Comparison of ENCODE assay signal across 9 mouse cellular contexts in genomic region chr11:120695184-120695583, GRCm38 (mm10). TPM values are rescaled to one million over a fixed set of nuclear protein-coding genes. Genes with fewer than 3 reads are reported as not detected.
A peak's percentile ranks its signal among the peaks of the same experiment; 100 is the strongest.
DNase-seq lines count a peak whose midpoint lies in the region; ATAC-seq and TF ChIP-seq lines count a peak whose summit lies in the region.
"Had no signal": no experiment of that assay in that cellular context is flagged by ENCODE, and none has a peak within 500 bp of the region (broad histone marks: within the 10 kb centered on the region; RNA-seq: fewer than 3 reads in every experiment).

No protein-coding gene starts in this region.

- no peak for DNase-seq in kidney, adult 2 months
- DNase-seq in kidney, adult 8-10 months = no peak
- DNase-seq in embryonic facial prominence, embryonic 10.5 days (ENCODE audit: low spot score) = peak; percentile 64
- DNase-seq in hindbrain, embryonic 14.5 days (ENCODE audit: low spot score) = no peak
- peak; percentile 59 for DNase-seq in midbrain, postnatal 0 days (ENCODE audit: low spot score)
- no peak for DNase-seq in spleen, adult 18-20 months
- DNase-seq in layer of hippocampus, adult 9-11 months = no peak
- no peak for DNase-seq in gastrocnemius, postnatal 14 days
- DNase-seq: cerebellum, postnatal 25 days had no signal

- TF ChIP-seq POLR2A in kidney, adult 2 months (IDR thresholded peaks at IDR 0.05; ENCODE audit: low read depth, low read length) = no peak

- ATAC-seq in hindbrain, embryonic 14.5 days (ENCODE audit: low FRiP score) = peak; percentile 46; the same call in 1 of the 2 replicates
- ATAC-seq in midbrain, postnatal 0 days (ENCODE audit: low FRiP score) = 0 out of 2 replicates have a peak, but pooled peaks have one; percentile 20

- WGBS in kidney, adult 2 months = 37% methylated on average over 4 of the region's 4 CpGs
- 38% methylated on average over 4 of the region's 4 CpGs for WGBS in embryonic facial prominence, embryonic 10.5 days
- WGBS in hindbrain, embryonic 14.5 days = 12% methylated on average over 4 of the region's 4 CpGs
- WGBS in midbrain, postnatal 0 days = 16% methylated on average over 4 of the region's 4 CpGs

- H3K4me3 ChIP-seq in kidney, adult 2 months (ENCODE audit: insufficient read depth, low read depth, low read length) = no peak overlapping the region
- 0 out of 2 replicates have a peak overlapping the region, but pooled peaks have one; percentile 6 for H3K4me3 ChIP-seq in embryonic facial prominence, embryonic 10.5 days
- no peak overlapping the region for H3K4me3 ChIP-seq in hindbrain, embryonic 14.5 days (replicated peaks; ENCODE audit: low read length)
- no peak overlapping the region for H3K4me3 ChIP-seq in midbrain, postnatal 0 days (ENCODE audit: low read depth, low read length)

- no peak overlapping the region for H3K9ac ChIP-seq in hindbrain, embryonic 14.5 days
- H3K9ac ChIP-seq in midbrain, postnatal 0 days (replicated peaks; ENCODE audit: low read length, poor library complexity, severe bottlenecking) = no peak overlapping the region

- peaks cover 3% of the 10 kb centered on the region; the same call in 1 of the 2 replicates for H3K9me3 ChIP-seq in embryonic facial prominence, embryonic 10.5 days
- H3K9me3 ChIP-seq in hindbrain, embryonic 14.5 days (ENCODE audit: control insufficient read depth, low read length) = no peaks in the 10 kb centered on the region
- no peaks in the 10 kb centered on the region for H3K9me3 ChIP-seq in midbrain, postnatal 0 days (ENCODE audit: low read length)

- 0 out of 2 replicates have a peak overlapping the region, but pooled peaks have one; percentile 20 for H3K27ac ChIP-seq in kidney, adult 2 months (ENCODE audit: insufficient read depth, low read depth, low read length)
- H3K27ac ChIP-seq in embryonic facial prominence, embryonic 10.5 days (replicated peaks) = peak overlapping the region; percentile 76
- no peak overlapping the region for H3K27ac ChIP-seq in hindbrain, embryonic 14.5 days
- H3K27ac ChIP-seq in midbrain, postnatal 0 days (ENCODE audit: low read depth, low read length) = no peak overlapping the region

- H3K4me1 ChIP-seq in kidney, adult 2 months (ENCODE audit: control insufficient read depth, insufficient read depth, low read length) = peaks cover 27% of the 10 kb centered on the region
- peaks cover 50% of the 10 kb centered on the region for H3K4me1 ChIP-seq in embryonic facial prominence, embryonic 10.5 days
- H3K4me1 ChIP-seq in hindbrain, embryonic 14.5 days (replicated peaks; ENCODE audit: control insufficient read depth, insufficient read depth, low read length) = no peaks in the 10 kb centered on the region; the same call in 1 of the 2 replicates
- H3K4me1 ChIP-seq in midbrain, postnatal 0 days (ENCODE audit: insufficient read depth, low read length) = no peaks in the 10 kb centered on the region

- H3K4me2 ChIP-seq in hindbrain, embryonic 14.5 days (replicated peaks) = no peak overlapping the region
- no peak overlapping the region for H3K4me2 ChIP-seq in midbrain, postnatal 0 days (ENCODE audit: low read depth, low read length, poor library complexity, severe bottlenecking)

- TF ChIP-seq CTCF in kidney, adult 2 months (conservative IDR thresholded peaks at IDR 0.05; ENCODE audit: insufficient read depth, insufficient read length, low read depth, low read length) = no peak
- TF ChIP-seq CTCF in midbrain, postnatal 0 days (IDR thresholded peaks at IDR 0.05) = no peak

- H3K36me3 ChIP-seq in kidney, adult 2 months (ENCODE audit: control insufficient read depth, insufficient read depth, low read length) = no peaks in the 10 kb centered on the region
- H3K36me3 ChIP-seq in embryonic facial prominence, embryonic 10.5 days (replicated peaks) = peaks cover 93% of the 10 kb centered on the region
- peaks cover 43% of the 10 kb centered on the region for H3K36me3 ChIP-seq in hindbrain, embryonic 14.5 days (replicated peaks; ENCODE audit: control insufficient read depth, insufficient read depth)
- peaks cover 10% of the 10 kb centered on the region for H3K36me3 ChIP-seq in midbrain, postnatal 0 days (ENCODE audit: insufficient read depth, low read length)

- H3K27me3 ChIP-seq in kidney, adult 2 months (replicated peaks; ENCODE audit: control insufficient read depth, insufficient read depth, low read length) = no peaks in the 10 kb centered on the region
- H3K27me3 ChIP-seq in embryonic facial prominence, embryonic 10.5 days (replicated peaks; ENCODE audit: low read depth, poor library complexity, severe bottlenecking) = no peaks in the 10 kb centered on the region
- no peaks in the 10 kb centered on the region for H3K27me3 ChIP-seq in hindbrain, embryonic 14.5 days (ENCODE audit: control insufficient read depth, insufficient read depth, low read length)
- no peaks in the 10 kb centered on the region for H3K27me3 ChIP-seq in midbrain, postnatal 0 days (ENCODE audit: insufficient read depth, low read length)

- intact Hi-C loops in gastrocnemius, postnatal 14 days (cut with DNase I; ENCODE audit: low total_unique reads) = no loop called here

RNA-seq across cellular contexts. Expression of gene Cenpx, which starts 18.4 kb away (rescaled TPM):
- polyA plus RNA-seq in kidney, adult 2 months (2012; rRNA removed) = 157 and 166 TPM in 2 replicates
- 119 and 124 TPM in 2 replicates for polyA plus RNA-seq in embryonic facial prominence, embryonic 10.5 days (2016; fragmentation: Nextera tagmentation; extraction: Ambion mirVana)
- polyA plus RNA-seq in hindbrain, embryonic 14.5 days (2014; fragmentation: Nextera tagmentation; extraction: Ambion mirVana) = 95.7 and 106 TPM in 2 replicates
- total RNA-seq in midbrain, postnatal 0 days (2014; rRNA removed) = 70.8 and 76.0 TPM in 2 replicates
- polyA plus RNA-seq in midbrain, postnatal 0 days (2015; fragmentation: Nextera tagmentation; extraction: Ambion mirVana) = 94.5 and 94.6 TPM in 2 replicates
- total RNA-seq in gastrocnemius, postnatal 14 days (2021) = 10 to 100 TPM; 25.7 to 33.3 TPM

RNA-seq across cellular contexts. Expression of gene Lrrc45, which starts 18.5 kb away (rescaled TPM):
- polyA plus RNA-seq in kidney, adult 2 months (2012; rRNA removed) = 17.5 and 19.5 TPM in 2 replicates
- 56.8 and 58.9 TPM in 2 replicates for polyA plus RNA-seq in embryonic facial prominence, embryonic 10.5 days (2016; fragmentation: Nextera tagmentation; extraction: Ambion mirVana)
- 52.7 and 56.5 TPM in 2 replicates for polyA plus RNA-seq in hindbrain, embryonic 14.5 days (2014; fragmentation: Nextera tagmentation; extraction: Ambion mirVana)
- 44.8 and 47.8 TPM in 2 replicates for total RNA-seq in midbrain, postnatal 0 days (2014; rRNA removed)
- 46.8 and 51.0 TPM in 2 replicates for polyA plus RNA-seq in midbrain, postnatal 0 days (2015; fragmentation: Nextera tagmentation; extraction: Ambion mirVana)
- 1 to 10 TPM; 5.2 to 5.4 TPM for total RNA-seq in gastrocnemius, postnatal 14 days (2021)

RNA-seq across cellular contexts. Expression of gene Aspscr1, which starts 22.4 kb away (rescaled TPM):
- 105 and 106 TPM in 2 replicates for polyA plus RNA-seq in kidney, adult 2 months (2012; rRNA removed)
- 151 and 155 TPM in 2 replicates for polyA plus RNA-seq in embryonic facial prominence, embryonic 10.5 days (2016; fragmentation: Nextera tagmentation; extraction: Ambion mirVana)
- 123 and 136 TPM in 2 replicates for polyA plus RNA-seq in hindbrain, embryonic 14.5 days (2014; fragmentation: Nextera tagmentation; extraction: Ambion mirVana)
- 106 and 113 TPM in 2 replicates for total RNA-seq in midbrain, postnatal 0 days (2014; rRNA removed)
- polyA plus RNA-seq in midbrain, postnatal 0 days (2015; fragmentation: Nextera tagmentation; extraction: Ambion mirVana) = 143 and 153 TPM in 2 replicates
- 10 to 100 TPM; 25.0 to 26.9 TPM for total RNA-seq in gastrocnemius, postnatal 14 days (2021)

RNA-seq across cellular contexts. Expression of gene Rac3, which starts 26.1 kb away (rescaled TPM):
- polyA plus RNA-seq in kidney, adult 2 months (2012; rRNA removed) = 14.5 and 17.0 TPM in 2 replicates
- polyA plus RNA-seq in embryonic facial prominence, embryonic 10.5 days (2016; fragmentation: Nextera tagmentation; extraction: Ambion mirVana) = 27.2 and 31.2 TPM in 2 replicates
- 124 and 134 TPM in 2 replicates for polyA plus RNA-seq in hindbrain, embryonic 14.5 days (2014; fragmentation: Nextera tagmentation; extraction: Ambion mirVana)
- total RNA-seq in midbrain, postnatal 0 days (2014; rRNA removed) = 766 and 788 TPM in 2 replicates
- polyA plus RNA-seq in midbrain, postnatal 0 days (2015; fragmentation: Nextera tagmentation; extraction: Ambion mirVana) = 808 and 853 TPM in 2 replicates
- total RNA-seq in gastrocnemius, postnatal 14 days (2021) = 1 to 10 TPM; 1.5 to 1.9 TPM

RNA-seq across cellular contexts. Expression of gene Dcxr, which starts 31.9 kb away (rescaled TPM):
- 910 and 990 TPM in 2 replicates for polyA plus RNA-seq in kidney, adult 2 months (2012; rRNA removed)
- 12.8 and 16.0 TPM in 2 replicates for polyA plus RNA-seq in embryonic facial prominence, embryonic 10.5 days (2016; fragmentation: Nextera tagmentation; extraction: Ambion mirVana)
- 9.0 and 13.7 TPM in 2 replicates for polyA plus RNA-seq in hindbrain, embryonic 14.5 days (2014; fragmentation: Nextera tagmentation; extraction: Ambion mirVana)
- total RNA-seq in midbrain, postnatal 0 days (2014; rRNA removed) = 6.9 and 11.2 TPM in 2 replicates
- 9.9 and 12.3 TPM in 2 replicates for polyA plus RNA-seq in midbrain, postnatal 0 days (2015; fragmentation: Nextera tagmentation; extraction: Ambion mirVana)
- total RNA-seq in gastrocnemius, postnatal 14 days (2021) = 1 to 10 TPM; 5.4 to 6.2 TPM

Comparison
In these comparisons a context has a peak if more than half of its experiments do, and no peak if none do; other contexts are left out.
1. DNase-seq: peak in embryonic facial prominence, embryonic 10.5 days (single experiment) and midbrain, postnatal 0 days (single experiment); none in kidney, adult 2 months (single experiment), kidney, adult 8-10 months (0 of 2), hindbrain, embryonic 14.5 days (single experiment), spleen, adult 18-20 months (0 of 2), layer of hippocampus, adult 9-11 months (single experiment) and gastrocnemius, postnatal 14 days (single experiment).
2. H3K27ac ChIP-seq: peak in kidney, adult 2 months (single experiment) and embryonic facial prominence, embryonic 10.5 days (single experiment); none in hindbrain, embryonic 14.5 days (single experiment) and midbrain, postnatal 0 days (single experiment).